Mouse (Mus musculus) kidney, postnatal 0 days (tissue): ENCODE results near the gene Pam. TPM values are rescaled to one million over a fixed set of nuclear protein-coding genes. Genes with fewer than 3 reads are reported as not detected.

Experiments used
- ATAC-seq: fragments of 200-750 bp; cut with Nextera tagmentation; replicated peaks from 2 replicates; pipeline ENCODE4 v1.8.0; 2017; ENCODE audit warnings: low read depth, moderate number of reproducible peaks, moderate TSS enrichment, moderate library complexity; ENCODE audit not compliant: low FRiP score
- DNase-seq: peaks from one replicate; pipeline ENCODE4 v3.0.0-alpha.2; 2016; ENCODE audit warnings: low spot score
- H3K27ac ChIP-seq: fragments of 300-500 bp; sonication (generic); 2 replicates; pipeline ENCODE4 v1.5.1; 2014; ENCODE audit warnings: mild to moderate bottlenecking
- H3K27me3 ChIP-seq: fragments of 300-500 bp; sonication (generic); 2 replicates; pipeline ENCODE4 v1.6.1; 2014; ENCODE audit warnings: low read length, mixed read lengths; ENCODE audit not compliant: insufficient read depth
- H3K36me3 ChIP-seq: fragments of 300-500 bp; sonication (generic); 2 replicates; pipeline ENCODE4 v1.6.1; 2014; ENCODE audit warnings: low read length, mixed read lengths; ENCODE audit not compliant: insufficient read depth
- H3K4me1 ChIP-seq: fragments of 300-500 bp; sonication (generic); replicated peaks from 2 replicates; pipeline ENCODE4 v1.6.1; 2014; ENCODE audit warnings: antibody characterized with exemption, low read length, mixed read lengths; ENCODE audit not compliant: insufficient read depth
- H3K4me2 ChIP-seq: fragments of 300-500 bp; sonication (generic); 2 replicates; pipeline ENCODE4 v1.6.1; 2014; ENCODE audit warnings: mild to moderate bottlenecking, low read length, moderate library complexity, mixed read lengths
- H3K4me3 ChIP-seq: fragments of 300-500 bp; sonication (generic); replicated peaks from 2 replicates; pipeline ENCODE4 v1.5.1; 2014; ENCODE audit warnings: low read depth, low read length
- H3K9ac ChIP-seq: fragments of 300-500 bp; sonication (generic); 2 replicates; pipeline ENCODE4 v1.6.1; 2014; ENCODE audit warnings: low read depth, low read length
- H3K9me3 ChIP-seq: fragments of 300-500 bp; sonication (generic); replicated peaks from 2 replicates; pipeline ENCODE4 v1.6.1; 2016; ENCODE audit warnings: low read length, inconsistent platforms, mixed read lengths
- CTCF ChIP-seq: IDR thresholded peaks from 2 replicates; pipeline ENCODE4 v1.5.1; 2016; ENCODE audit warnings: antibody characterized with exemption, low read depth, mild to moderate bottlenecking, moderate library complexity
- WGBS: fragments of 180-500 bp; shearing (Covaris S2); extraction: QIAGEN DNeasy Blood & Tissue Kit; methylation state at CpG from one replicate; pipeline ENCODE4 v1.1.7; 2014; 5-methylcytosine and 5-hydroxymethylcytosine counted together
- polyA plus RNA-seq: library from polyadenylated mRNA; unstranded; fragments of >200 nt; fragmentation: Nextera tagmentation; extraction: Ambion mirVana; gene quantifications from 2 replicates; pipeline ENCODE4 v1.2.1, GENCODE M21; 2015

Gene Pam
- polyA plus RNA-seq, 1 experiment from 2014 or later, result 67.6 TPM

- Histone ChIP-seq H3K4me1 (0 out of 2 replicates have a peak, but pooled peaks cover 4% of the 10 kb centered on the region), H3K9me3 (no peaks in the 10 kb centered on the region), H3K4me2 (no peak overlapping the region), H3K4me3 (no peak overlapping the region), H3K27ac (no peak overlapping the region), H3K36me3 (no peaks in the 10 kb centered on the region), H3K9ac (no peak overlapping the region), H3K27me3 (no peaks in the 10 kb centered on the region)
- ATAC-seq (no peak), DNase-seq (peak; percentile 64)
- 51% methylated on average over 11 of the region's 11 CpGs for WGBS
- no peak for TF ChIP-seq CTCF
These were observed 38.2 kb downstream of the Pam start for GRCm38 (mm10) chr1:98056996-98057945.

DNA sequence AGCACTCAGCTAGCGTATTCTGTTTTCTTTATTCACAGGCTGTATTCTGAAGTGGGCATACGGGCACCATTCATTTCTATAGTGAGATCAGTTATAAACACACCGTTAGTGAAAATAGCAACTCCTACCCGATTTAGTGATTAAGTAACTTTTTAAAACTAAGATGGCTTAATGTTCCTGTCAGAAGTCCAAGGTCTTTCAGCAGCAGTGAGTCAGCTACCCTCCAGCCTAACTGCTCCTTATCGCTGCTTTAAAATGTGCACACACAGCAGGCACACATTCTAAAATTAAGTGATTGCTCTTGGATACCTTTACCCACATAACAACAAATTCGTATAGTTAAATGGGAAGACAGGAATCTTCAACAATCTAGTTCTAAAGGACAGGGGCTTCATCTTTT is 39.2 kb downstream of the Pam start:
- no peaks in the 10 kb centered on the region for H3K36me3 ChIP-seq
- peak; percentile 22 for DNase-seq
- no peak; the same call in 1 of the 2 replicates for ATAC-seq
- H3K9ac ChIP-seq, result no peak overlapping the region
- no peaks in the 10 kb centered on the region for H3K9me3 ChIP-seq
- H3K27ac ChIP-seq, result no peak overlapping the region
- no peak for TF ChIP-seq CTCF
- WGBS, result 64% methylated on average over 6 of the region's 6 CpGs
- H3K27me3 ChIP-seq, result no peaks in the 10 kb centered on the region
- H3K4me1 ChIP-seq, result no peaks in the 10 kb centered on the region
- H3K4me2 ChIP-seq, result no peak overlapping the region
- H3K4me3 ChIP-seq, result no peak overlapping the region

DNA sequence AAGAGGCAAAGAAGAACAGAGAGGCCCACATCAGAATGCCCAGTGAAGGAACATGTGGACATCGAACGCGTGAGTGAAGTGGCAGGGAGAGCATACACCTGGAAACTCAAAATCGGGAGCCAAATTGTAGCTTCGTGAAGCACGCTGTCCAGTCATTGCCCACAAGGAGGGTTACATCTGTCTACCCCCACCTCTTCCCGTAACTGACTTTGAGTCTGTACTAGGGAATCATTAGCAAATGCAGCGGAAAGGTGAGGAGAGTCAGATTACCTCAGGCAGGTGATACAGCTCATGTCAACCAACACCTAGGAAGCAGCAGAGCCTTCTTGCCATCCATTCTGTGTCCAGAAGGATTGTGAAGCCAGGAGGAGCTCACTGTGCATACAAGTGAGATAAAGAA is 39.9 kb downstream of the Pam start:
- no peak overlapping the region for H3K4me3 ChIP-seq
- no peak for DNase-seq
- H3K9ac ChIP-seq, result no peak overlapping the region
- 91% methylated on average over 8 of the region's 8 CpGs for WGBS
- no peak overlapping the region for H3K4me2 ChIP-seq
- H3K36me3 ChIP-seq, result no peaks in the 10 kb centered on the region
- peak; percentile 21; the same call in 1 of the 2 replicates for ATAC-seq
- 0 out of 2 replicates have a peak overlapping the region, but pooled peaks have one; percentile 28 for H3K27ac ChIP-seq
- H3K9me3 ChIP-seq, result no peaks in the 10 kb centered on the region
- no peaks in the 10 kb centered on the region for H3K27me3 ChIP-seq
- no peaks in the 10 kb centered on the region for H3K4me1 ChIP-seq
- no peak for TF ChIP-seq CTCF

DNA sequence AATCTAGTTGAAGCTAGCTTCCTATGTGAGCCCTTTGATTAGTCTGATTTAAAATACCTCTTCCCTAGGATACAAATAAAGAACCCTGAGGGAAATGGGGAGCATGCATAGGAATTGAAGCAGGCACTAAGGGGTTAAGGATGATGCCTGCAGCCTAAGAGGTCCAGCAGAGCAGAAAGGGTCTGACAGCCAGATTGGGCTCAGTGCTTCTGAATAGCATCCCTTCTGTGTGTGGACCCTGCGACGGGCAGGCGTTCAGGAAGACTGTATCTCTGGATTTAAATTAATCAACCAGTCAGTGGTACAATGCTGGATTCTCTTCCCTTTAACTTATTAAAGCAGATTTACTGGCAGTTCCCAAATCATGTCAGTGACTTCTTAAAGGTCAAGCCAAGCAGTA is 41.5 kb downstream of the Pam start:
- H3K36me3 ChIP-seq, result no peaks in the 10 kb centered on the region
- ATAC-seq (no peak), DNase-seq (no peak)
- H3K4me2 ChIP-seq, result no peak overlapping the region
- H3K9ac ChIP-seq, result no peak overlapping the region
- H3K4me3 ChIP-seq, result no peak overlapping the region
- H3K27me3 ChIP-seq, result no peaks in the 10 kb centered on the region
- no peak overlapping the region for H3K27ac ChIP-seq
- TF ChIP-seq CTCF, result no peak
- H3K9me3 ChIP-seq, result no peaks in the 10 kb centered on the region
- no peaks in the 10 kb centered on the region for H3K4me1 ChIP-seq
- WGBS, result 47% methylated on average over 3 of the region's 3 CpGs

GRCm38 (mm10) chr1:98053447-98053846 is 42.0 kb downstream of the Pam start:
- H3K36me3 ChIP-seq, result no peaks in the 10 kb centered on the region
- WGBS, result 95% methylated on average over 2 of the region's 2 CpGs
- no peak for ATAC-seq

DNA sequence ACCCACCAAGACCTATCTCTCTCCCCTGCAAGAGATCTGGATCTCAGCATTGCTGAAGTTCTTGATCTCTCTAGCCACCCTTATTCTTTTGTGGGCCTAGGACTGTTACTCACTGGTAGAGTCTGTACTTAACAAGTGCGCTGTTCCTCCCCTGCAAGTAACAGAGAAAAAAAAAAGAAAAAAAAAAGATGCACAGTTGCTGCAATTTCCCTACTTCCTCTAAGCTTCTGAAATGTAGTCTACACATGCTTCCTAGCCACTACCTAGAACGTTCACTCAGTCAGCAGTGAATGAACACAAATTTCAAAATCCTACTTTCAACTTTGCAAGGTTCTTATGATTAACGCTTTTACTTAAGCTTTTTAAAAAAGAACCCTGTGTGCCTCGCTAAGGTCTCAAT is 42.7 kb downstream of the Pam start:
- no peak overlapping the region for H3K4me3 ChIP-seq
- TF ChIP-seq CTCF, result no peak
- no peaks in the 10 kb centered on the region for H3K36me3 ChIP-seq
- DNase-seq (no peak), ATAC-seq (no peak)
- no peak overlapping the region for H3K4me2 ChIP-seq
- WGBS, result 93% methylated on average over 4 of the region's 4 CpGs
- no peaks in the 10 kb centered on the region for H3K9me3 ChIP-seq
- no peak overlapping the region for H3K9ac ChIP-seq
- no peaks in the 10 kb centered on the region for H3K27me3 ChIP-seq
- no peak overlapping the region for H3K27ac ChIP-seq
- no peaks in the 10 kb centered on the region for H3K4me1 ChIP-seq

More at GRCm38 (mm10) chr1:98053447-98053846, 42.0 kb downstream of the Pam start:
- Histone ChIP-seq H3K27ac (no peak overlapping the region), H3K9ac (no peak overlapping the region), H3K4me2 (no peak overlapping the region), H3K27me3 (no peaks in the 10 kb centered on the region), H3K4me3 (no peak overlapping the region), H3K4me1 (no peaks in the 10 kb centered on the region), H3K9me3 (no peaks in the 10 kb centered on the region)
- peak; percentile 23; the same call in 1 of the 2 replicates for TF ChIP-seq CTCF
- no peak for DNase-seq
